Mouse (Mus musculus): ENCODE data around the gene Akt1.

DNA sequence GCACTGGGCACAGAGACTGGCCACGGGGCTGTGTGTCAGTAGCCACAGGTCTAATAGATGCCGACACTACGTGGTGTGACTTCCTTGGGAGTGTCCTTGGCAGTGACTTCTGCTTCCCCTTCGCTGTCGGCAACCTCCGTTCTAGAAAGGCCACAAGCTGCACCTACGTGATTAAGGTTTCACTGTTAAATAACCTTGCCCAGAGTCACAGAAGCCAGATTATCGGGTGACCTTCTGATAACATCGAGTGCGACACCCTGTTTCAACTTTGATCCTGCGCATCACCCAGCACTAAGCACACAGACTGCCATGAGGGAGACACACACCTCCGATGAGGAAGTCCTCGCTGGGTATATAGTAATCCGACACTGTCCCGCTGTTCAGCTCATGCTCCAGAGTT is 13.8 kb upstream of the Akt1 start:
- TF ChIP-seq CTCF (IDR thresholded peaks at IDR 0.05; ENCODE audit: low read depth) (no peak), EP300 (IDR thresholded peaks at IDR 0.05; ENCODE audit: low read depth) (no peak)

Measured in liver, postnatal 0 days (tissue).